Mouse (Mus musculus) MN1 (cell line): Measurements from ENCODE around the gene Gm49388.

Experiments
- DNase-seq: peaks from one replicate; pipeline ENCODE4 v3.0.0-alpha.2; 2016; ENCODE audit warnings: low spot score

The Gm49388 gene

GRCm38 (mm10) chr7:127785308-127785707 is at the start of gene Gm49388:
TSS of gene Gm49388 (plus strand) at chr7:127785608.
- DNase-seq: no peak

- DNase-seq: peak; percentile 88
These were observed 40.9 kb upstream of the Gm49388 start, which contains the start of gene Fbxl19 for GRCm38 (mm10) chr7:127744366-127745045. TSS of gene Fbxl19 (plus strand) at chr7:127744543.

DNA sequence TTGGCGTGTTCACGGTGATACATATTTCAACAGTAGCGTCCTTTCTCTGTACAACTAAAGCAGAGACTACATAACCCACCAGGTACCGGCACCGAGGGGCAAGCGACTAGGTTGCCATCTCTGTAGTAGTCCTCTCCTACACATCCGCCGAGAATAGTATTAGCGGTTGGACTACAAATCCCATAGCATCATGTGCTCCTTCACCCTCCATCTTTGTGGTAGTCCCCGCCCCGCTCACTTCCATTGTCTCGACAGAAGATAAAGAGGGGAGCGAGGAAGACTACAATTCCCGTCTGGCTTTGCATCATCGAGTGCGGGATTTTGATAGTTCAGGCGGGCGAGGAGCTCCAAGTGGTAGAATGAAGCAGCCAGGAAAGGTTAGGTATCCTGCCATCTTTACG is 40.2 kb upstream of the Gm49388 start:
- peak; percentile 97 for DNase-seq

GRCm38 (mm10) chr7:127745652-127746493 is 39.5 kb upstream of the Gm49388 start:
- DNase-seq: peak; percentile 98

- peak; percentile 45 for DNase-seq
These were observed 38.6 kb upstream of the Gm49388 start for GRCm38 (mm10) chr7:127746494-127747491.

DNA sequence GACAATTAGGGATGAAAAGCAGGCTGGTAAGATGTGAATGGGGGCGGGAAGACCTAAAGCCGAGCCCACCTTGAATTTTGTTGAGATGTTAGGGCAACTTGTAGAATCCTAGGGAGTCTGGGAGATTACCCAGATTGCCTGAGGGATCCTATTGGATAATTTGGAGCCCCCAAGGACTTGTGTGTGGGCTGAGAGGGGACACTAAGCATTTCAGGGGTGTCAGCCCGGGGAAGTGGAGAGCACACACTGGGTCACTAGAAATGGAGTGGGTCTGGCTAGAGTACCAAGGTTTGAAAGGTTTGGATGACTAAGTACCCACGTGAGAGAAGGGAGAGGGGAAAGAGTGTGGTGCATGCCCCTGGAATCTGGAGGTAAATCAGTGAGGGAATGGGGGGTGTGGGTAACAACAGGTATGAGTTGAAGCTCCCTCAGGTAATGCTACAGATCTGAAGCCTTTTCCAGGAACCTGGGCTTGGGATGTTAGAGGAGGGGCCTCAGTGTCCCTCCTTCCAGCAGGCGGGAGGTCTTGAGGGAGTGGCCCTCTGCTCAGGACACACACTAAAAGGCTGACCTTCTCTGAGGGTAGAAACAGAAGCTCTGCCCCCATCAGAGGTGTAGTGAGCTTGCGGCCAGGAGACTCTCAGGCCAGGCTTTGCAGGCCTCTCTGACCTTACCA is 37.7 kb upstream of the Gm49388 start:
- no peak for DNase-seq

- no peak for DNase-seq
These were observed 37.2 kb upstream of the Gm49388 start for GRCm38 (mm10) chr7:127748235-127748560.

DNA sequence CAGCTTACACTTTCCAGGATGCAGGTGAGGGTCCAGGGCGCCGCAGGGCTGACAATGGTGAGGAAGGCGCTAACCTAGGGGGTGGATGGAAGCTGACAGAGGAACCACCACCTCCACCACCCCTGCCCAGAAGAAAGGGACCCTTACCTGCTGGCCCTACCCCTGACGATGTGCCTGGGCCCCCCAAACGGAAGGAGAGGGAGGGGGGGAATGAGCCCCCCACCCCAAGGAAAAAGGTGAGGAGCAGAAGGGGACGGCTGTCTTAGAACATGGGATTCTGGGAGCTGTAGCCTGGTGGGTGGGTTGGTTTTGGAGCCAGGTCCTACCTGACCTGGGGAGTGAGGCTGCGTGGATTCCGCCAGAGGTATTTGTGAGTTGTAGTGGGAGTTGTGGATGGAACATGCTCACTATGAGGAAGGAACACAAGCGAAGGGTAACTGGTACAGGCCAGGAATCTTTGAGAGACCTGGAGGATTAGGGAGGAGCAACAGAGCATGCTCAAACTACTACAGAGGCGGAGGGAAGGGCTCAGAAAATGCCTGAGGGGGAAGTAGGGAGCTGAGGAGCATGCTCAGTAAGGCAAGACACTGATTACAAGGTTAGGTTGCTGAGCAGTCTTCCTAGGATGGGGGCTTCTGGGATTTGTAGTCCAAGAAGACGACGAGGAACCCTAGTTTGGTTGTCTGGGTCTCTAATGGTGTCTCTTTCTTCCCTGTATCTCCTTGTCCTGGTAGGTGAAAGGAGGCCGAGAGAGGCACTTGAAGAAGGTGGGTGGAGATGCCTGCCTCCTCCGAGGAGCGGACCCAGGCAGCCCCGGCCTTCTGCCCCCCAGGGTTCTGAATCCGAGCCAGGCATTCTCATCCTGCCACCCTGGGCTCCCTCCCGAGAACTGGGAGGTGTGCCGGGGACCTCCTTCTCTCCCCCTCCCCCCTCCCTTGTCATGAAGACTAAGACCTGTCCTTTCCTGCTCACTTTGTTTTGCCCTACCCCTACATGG is 35.0 kb upstream of the Gm49388 start:
- no peak for DNase-seq

- no peak for DNase-seq
These were observed 33.8 kb upstream of the Gm49388 start for GRCm38 (mm10) chr7:127751619-127752018.

- no peak for DNase-seq
These were observed 33.3 kb upstream of the Gm49388 start for GRCm38 (mm10) chr7:127752069-127752468.

- DNase-seq: no peak
These were observed 32.2 kb upstream of the Gm49388 start for GRCm38 (mm10) chr7:127753158-127753557.

DNA sequence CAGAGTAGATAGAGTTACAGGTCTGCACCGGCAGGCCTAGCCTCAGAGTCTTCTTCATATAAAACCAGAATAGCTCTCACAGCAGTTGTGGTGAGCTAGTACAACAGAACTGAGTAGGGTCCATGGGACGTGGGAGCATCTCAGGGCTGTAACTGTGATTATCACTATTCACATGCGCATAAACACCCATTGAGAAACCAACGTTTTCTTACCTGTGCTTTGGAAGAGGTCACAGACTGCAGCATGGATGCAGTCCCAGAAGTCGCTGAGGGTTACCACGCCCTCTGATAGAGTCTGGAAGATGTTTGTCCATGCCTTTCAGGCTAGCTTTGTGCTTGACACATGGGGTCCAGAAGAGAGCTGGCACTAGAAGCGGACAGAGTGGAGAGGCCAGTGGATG is 31.7 kb upstream of the Gm49388 start:
- no peak for DNase-seq

GRCm38 (mm10) chr7:127759716-127760115 is 25.7 kb upstream of the Gm49388 start:
- no peak for DNase-seq

GRCm38 (mm10) chr7:127760478-127760877 is 24.9 kb upstream of the Gm49388 start:
- DNase-seq: no peak

- peak; percentile 84 for DNase-seq
These were observed 24.4 kb upstream of the Gm49388 start for GRCm38 (mm10) chr7:127761026-127761425.

- no peak for DNase-seq
These were observed 21.8 kb upstream of the Gm49388 start for GRCm38 (mm10) chr7:127763642-127764041.

- no peak for DNase-seq
These were observed 19.7 kb upstream of the Gm49388 start for GRCm38 (mm10) chr7:127765756-127766155.

- no peak for DNase-seq
These were observed 18.4 kb upstream of the Gm49388 start for GRCm38 (mm10) chr7:127766851-127767609.

- no peak for DNase-seq
These were observed 17.6 kb upstream of the Gm49388 start for GRCm38 (mm10) chr7:127767671-127768345.
